18 mouse cellular contexts compared by ENCODE assay signal in the genomic region with DNA sequence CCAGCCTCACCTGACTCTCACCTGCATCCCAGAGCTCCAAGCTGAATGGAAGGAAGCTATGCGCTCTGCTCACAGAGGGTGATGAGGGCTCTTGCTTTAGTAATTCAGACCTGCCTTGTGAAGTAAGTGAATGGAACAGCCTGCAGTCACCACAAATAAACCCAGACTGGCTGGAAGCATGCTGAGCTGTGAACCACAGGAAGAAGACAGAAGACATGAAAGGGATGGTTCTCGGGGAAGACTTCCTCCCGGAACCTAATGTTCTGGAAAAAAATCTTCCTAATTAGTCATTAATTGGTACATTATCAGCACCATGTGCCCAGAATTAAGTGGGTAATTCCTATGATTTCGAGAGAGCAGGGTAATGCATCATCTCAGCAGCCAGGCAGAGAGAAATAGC.
DNase-seq lines count a peak whose midpoint lies in the region; ATAC-seq and TF ChIP-seq lines count a peak whose summit lies in the region.
"Had no signal": no experiment of that assay in that cellular context is flagged by ENCODE, and none has a peak within 500 bp of the region (broad histone marks: within the 10 kb centered on the region; RNA-seq: fewer than 3 reads in every experiment).

No protein-coding gene starts in this region.

- no peaks in the 10 kb centered on the region for H3K9me3 ChIP-seq in hindbrain, embryonic 15.5 days
- H3K9me3 ChIP-seq in hindbrain, embryonic 12.5 days (replicated peaks): no peaks in the 10 kb centered on the region
- no peaks in the 10 kb centered on the region for H3K9me3 ChIP-seq in hindbrain, postnatal 0 days (ENCODE audit: low read length)
- H3K9me3 ChIP-seq: heart, embryonic 15.5 days; limb, embryonic 15.5 days; neural tube, embryonic 15.5 days; stomach, embryonic 15.5 days had no signal

- peak overlapping the region; percentile 37 for H3K27ac ChIP-seq in hindbrain, embryonic 15.5 days (replicated peaks)
- H3K27ac ChIP-seq in hindbrain, embryonic 12.5 days: no peak overlapping the region
- peak overlapping the region; percentile 26; the same call in 1 of the 2 replicates for H3K27ac ChIP-seq in hindbrain, postnatal 0 days
- H3K27ac ChIP-seq: heart, embryonic 15.5 days; limb, embryonic 15.5 days; neural tube, embryonic 15.5 days; stomach, embryonic 15.5 days had no signal

- no peak overlapping the region for H3K9ac ChIP-seq in hindbrain, embryonic 15.5 days
- no peak overlapping the region for H3K9ac ChIP-seq in hindbrain, embryonic 12.5 days
- no peak overlapping the region for H3K9ac ChIP-seq in hindbrain, postnatal 0 days (replicated peaks; ENCODE audit: low read length)
- H3K9ac ChIP-seq: forebrain, postnatal 0 days; heart, embryonic 15.5 days; limb, embryonic 15.5 days; neural tube, embryonic 15.5 days; stomach, embryonic 15.5 days had no signal

- 43% methylated on average over 4 of the region's 4 CpGs for WGBS in hindbrain, embryonic 15.5 days
- WGBS in hindbrain, embryonic 12.5 days: 47% methylated on average over 4 of the region's 4 CpGs
- WGBS in hindbrain, postnatal 0 days: 40% methylated on average over 4 of the region's 4 CpGs

- no peak overlapping the region for H3K4me3 ChIP-seq in hindbrain, embryonic 15.5 days
- H3K4me3 ChIP-seq in hindbrain, embryonic 12.5 days: no peak overlapping the region
- no peak overlapping the region for H3K4me3 ChIP-seq in hindbrain, postnatal 0 days (ENCODE audit: low read length)
- H3K4me3 ChIP-seq: heart, embryonic 15.5 days; limb, embryonic 15.5 days; neural tube, embryonic 15.5 days; stomach, embryonic 15.5 days had no signal

- no peak overlapping the region for H3K4me2 ChIP-seq in hindbrain, embryonic 15.5 days
- no peak overlapping the region for H3K4me2 ChIP-seq in hindbrain, embryonic 12.5 days (replicated peaks)
- no peak overlapping the region for H3K4me2 ChIP-seq in hindbrain, postnatal 0 days (ENCODE audit: low read depth, low read length)
- H3K4me2 ChIP-seq: heart, embryonic 15.5 days; limb, embryonic 15.5 days; neural tube, embryonic 15.5 days; stomach, embryonic 15.5 days had no signal

- DNase-seq in Muller cell, postnatal 12 days (ENCODE audit: inconsistent ontology term): peak; percentile 91
- DNase-seq in brain, adult 2 months (ENCODE audit: low read depth, low spot score): peak; percentile 82
- peak; percentile 29 for DNase-seq in hindbrain, postnatal 0 days (ENCODE audit: low spot score)
- no peak for DNase-seq in embryo, embryonic 9.5 days (ENCODE audit: extremely low spot score)
- no peak for DNase-seq in adrenal gland, adult 18-20 months (ENCODE audit: low spot score in 2 of 2)
- DNase-seq: forebrain, postnatal 0 days; gastrocnemius, postnatal 10 days; heart, adult 18-20 months; kidney, adult 18-20 months; kidney, postnatal 14 days; lung, postnatal 10 days; thymus, postnatal 25 days had no signal

- no peaks in the 10 kb centered on the region for H3K27me3 ChIP-seq in hindbrain, embryonic 15.5 days
- H3K27me3 ChIP-seq in hindbrain, embryonic 12.5 days: no peaks in the 10 kb centered on the region
- H3K27me3 ChIP-seq in hindbrain, postnatal 0 days (ENCODE audit: insufficient read depth, low read length): no peaks in the 10 kb centered on the region
- H3K27me3 ChIP-seq: heart, embryonic 15.5 days; limb, embryonic 15.5 days; neural tube, embryonic 15.5 days; stomach, embryonic 15.5 days had no signal

- TF ChIP-seq CTCF in hindbrain, postnatal 0 days (IDR thresholded peaks at IDR 0.05; ENCODE audit: low read depth): no peak

- H3K36me3 ChIP-seq in hindbrain, embryonic 15.5 days: no peaks in the 10 kb centered on the region
- no peaks in the 10 kb centered on the region for H3K36me3 ChIP-seq in hindbrain, embryonic 12.5 days
- no peaks in the 10 kb centered on the region for H3K36me3 ChIP-seq in hindbrain, postnatal 0 days (ENCODE audit: insufficient read depth, low read length)
- H3K36me3 ChIP-seq: heart, embryonic 15.5 days; limb, embryonic 15.5 days; neural tube, embryonic 15.5 days; stomach, embryonic 15.5 days had no signal

- peaks cover 11% of the 10 kb centered on the region for H3K4me1 ChIP-seq in hindbrain, embryonic 15.5 days (replicated peaks)
- peaks cover 10% of the 10 kb centered on the region for H3K4me1 ChIP-seq in hindbrain, embryonic 12.5 days
- peaks cover 5% of the 10 kb centered on the region; the same call in 1 of the 2 replicates for H3K4me1 ChIP-seq in hindbrain, postnatal 0 days (ENCODE audit: insufficient read depth, low read length)
- H3K4me1 ChIP-seq: stomach, embryonic 15.5 days had no signal

- ATAC-seq in hindbrain, embryonic 15.5 days (ENCODE audit: low FRiP score, low read depth): no peak
- ATAC-seq in hindbrain, embryonic 12.5 days (ENCODE audit: low FRiP score): no peak
- ATAC-seq in hindbrain, postnatal 0 days: no peak
- ATAC-seq: forebrain, postnatal 0 days had no signal

Comparison
In these comparisons a context has a peak if more than half of its experiments do, and no peak if none do; other contexts are left out.
1. DNase-seq: peak in Muller cell, postnatal 12 days (single experiment), brain, adult 2 months (single experiment) and hindbrain, postnatal 0 days (single experiment); none in embryo, embryonic 9.5 days (single experiment) and adrenal gland, adult 18-20 months (0 of 2).